Mouse (Mus musculus): ENCODE results near the gene Acbd4. TPM values are rescaled to one million over a fixed set of nuclear protein-coding genes. Genes with fewer than 3 reads are reported as not detected.

Acbd4 gene
- total and polyA plus RNA-seq, 2 experiments from 2014 or later: 16.3 to 21.6 TPM

GRCm38 (mm10) chr11:103074796-103075323 lies 26.6 kb upstream of the Acbd4 start:
- Histone ChIP-seq H3K4me2 (ENCODE audit: low read depth, low read length) (peak overlapping the region; percentile 44; the same call in 1 of the 2 replicates), H3K27me3 (ENCODE audit: control insufficient read depth, insufficient read depth, low read length) (no peaks in the 10 kb centered on the region), H3K9me3 (replicated peaks; ENCODE audit: control insufficient read depth, low read length) (no peaks in the 10 kb centered on the region), H3K4me1 (ENCODE audit: control insufficient read depth, insufficient read depth) (no peaks in the 10 kb centered on the region), H3K4me3 (ENCODE audit: low read depth, low read length) (peak overlapping the region; percentile 15), H3K36me3 (replicated peaks; ENCODE audit: control insufficient read depth, insufficient read depth, low read length) (peaks cover 68% of the 10 kb centered on the region), H3K9ac (replicated peaks; ENCODE audit: low read depth, low read length) (0 out of 2 replicates have a peak overlapping the region, but pooled peaks have one; percentile 30), H3K27ac (ENCODE audit: low read depth) (no peak overlapping the region)
- 43% methylated on average over 10 of the region's 10 CpGs for WGBS
- ATAC-seq (ENCODE audit: insufficient read depth, low read depth) (no peak), DNase-seq (ENCODE audit: low spot score) (no peak)
- TF ChIP-seq CTCF (IDR thresholded peaks at IDR 0.05; ENCODE audit: low read depth): no peak
- TF ChIP-seq EP300 (IDR thresholded peaks at IDR 0.05; ENCODE audit: low read depth): no peak

GRCm38 (mm10) chr11:103076010-103076409 lies 25.5 kb upstream of the Acbd4 start:
- Histone ChIP-seq H3K36me3 (replicated peaks; ENCODE audit: control insufficient read depth, insufficient read depth, low read length) (peaks cover 58% of the 10 kb centered on the region), H3K4me1 (ENCODE audit: control insufficient read depth, insufficient read depth) (peaks cover 6% of the 10 kb centered on the region), H3K27ac (ENCODE audit: low read depth) (no peak overlapping the region), H3K9me3 (replicated peaks; ENCODE audit: control insufficient read depth, low read length) (no peaks in the 10 kb centered on the region), H3K27me3 (ENCODE audit: control insufficient read depth, insufficient read depth, low read length) (0 out of 2 replicates have a peak, but pooled peaks cover 3% of the 10 kb centered on the region), H3K4me3 (ENCODE audit: low read depth, low read length) (no peak overlapping the region), H3K9ac (replicated peaks; ENCODE audit: low read depth, low read length) (no peak overlapping the region), H3K4me2 (ENCODE audit: low read depth, low read length) (no peak overlapping the region)
- ATAC-seq (ENCODE audit: insufficient read depth, low read depth) (peak; percentile 42), DNase-seq (ENCODE audit: low spot score) (peak; percentile 60)
- WGBS: 75% methylated on average over 7 of the region's 7 CpGs
- TF ChIP-seq EP300 (IDR thresholded peaks at IDR 0.05; ENCODE audit: low read depth) (no peak), CTCF (IDR thresholded peaks at IDR 0.05; ENCODE audit: low read depth) (no peak)

- TF ChIP-seq CTCF (IDR thresholded peaks at IDR 0.05; ENCODE audit: low read depth) (no peak), EP300 (IDR thresholded peaks at IDR 0.05; ENCODE audit: low read depth) (no peak)
Observed at GRCm38 (mm10) chr11:103076581-103076980, 24.9 kb upstream of the Acbd4 start.

GRCm38 (mm10) chr11:103078131-103078530 lies 23.4 kb upstream of the Acbd4 start:
- H3K4me1 ChIP-seq (ENCODE audit: control insufficient read depth, insufficient read depth): peaks cover 10% of the 10 kb centered on the region
- peaks cover 40% of the 10 kb centered on the region for H3K36me3 ChIP-seq (replicated peaks; ENCODE audit: control insufficient read depth, insufficient read depth, low read length)
- H3K27me3 ChIP-seq (ENCODE audit: control insufficient read depth, insufficient read depth, low read length): 0 out of 2 replicates have a peak, but pooled peaks cover 3% of the 10 kb centered on the region
- DNase-seq (ENCODE audit: low spot score) (no peak), ATAC-seq (ENCODE audit: insufficient read depth, low read depth) (no peak)
- TF ChIP-seq EP300 (IDR thresholded peaks at IDR 0.05; ENCODE audit: low read depth) (no peak), CTCF (IDR thresholded peaks at IDR 0.05; ENCODE audit: low read depth) (no peak)
- H3K4me2 ChIP-seq (ENCODE audit: low read depth, low read length): no peak overlapping the region
- H3K9ac ChIP-seq (replicated peaks; ENCODE audit: low read depth, low read length): no peak overlapping the region
- no peak overlapping the region for H3K27ac ChIP-seq (ENCODE audit: low read depth)
- 75% methylated on average over 11 of the region's 11 CpGs for WGBS
- H3K9me3 ChIP-seq (replicated peaks; ENCODE audit: control insufficient read depth, low read length): no peaks in the 10 kb centered on the region
- no peak overlapping the region for H3K4me3 ChIP-seq (ENCODE audit: low read depth, low read length)

More at GRCm38 (mm10) chr11:103076581-103076980, 24.9 kb upstream of the Acbd4 start:
- H3K9me3 ChIP-seq (replicated peaks; ENCODE audit: control insufficient read depth, low read length): no peaks in the 10 kb centered on the region
- H3K4me3 ChIP-seq (ENCODE audit: low read depth, low read length): no peak overlapping the region
- no peak overlapping the region for H3K9ac ChIP-seq (replicated peaks; ENCODE audit: low read depth, low read length)
- no peak overlapping the region for H3K27ac ChIP-seq (ENCODE audit: low read depth)
- DNase-seq (ENCODE audit: low spot score): no peak
- H3K27me3 ChIP-seq (ENCODE audit: control insufficient read depth, insufficient read depth, low read length): 0 out of 2 replicates have a peak, but pooled peaks cover 3% of the 10 kb centered on the region
- peaks cover 10% of the 10 kb centered on the region for H3K4me1 ChIP-seq (ENCODE audit: control insufficient read depth, insufficient read depth)
- H3K36me3 ChIP-seq (replicated peaks; ENCODE audit: control insufficient read depth, insufficient read depth, low read length): peaks cover 53% of the 10 kb centered on the region
- 87% methylated on average over 8 of the region's 8 CpGs for WGBS
- no peak overlapping the region for H3K4me2 ChIP-seq (ENCODE audit: low read depth, low read length)
- no peak for ATAC-seq (ENCODE audit: insufficient read depth, low read depth)

- Histone ChIP-seq H3K9me3 (replicated peaks; ENCODE audit: control insufficient read depth, low read length) (no peaks in the 10 kb centered on the region), H3K4me1 (ENCODE audit: control insufficient read depth, insufficient read depth) (peaks cover 10% of the 10 kb centered on the region), H3K9ac (replicated peaks; ENCODE audit: low read depth, low read length) (no peak overlapping the region; the same call in 1 of the 2 replicates), H3K4me3 (ENCODE audit: low read depth, low read length) (peak overlapping the region; percentile 25), H3K27ac (ENCODE audit: low read depth) (no peak overlapping the region), H3K4me2 (ENCODE audit: low read depth, low read length) (peak overlapping the region; percentile 45), H3K36me3 (replicated peaks; ENCODE audit: control insufficient read depth, insufficient read depth, low read length) (peaks cover 35% of the 10 kb centered on the region), H3K27me3 (ENCODE audit: control insufficient read depth, insufficient read depth, low read length) (0 out of 2 replicates have a peak, but pooled peaks cover 3% of the 10 kb centered on the region)
- 16% methylated on average over 42 of the region's 43 CpGs for WGBS
- ATAC-seq (ENCODE audit: insufficient read depth, low read depth): peak; percentile 55; the same call in 1 of the 2 replicates
- TF ChIP-seq EP300 (IDR thresholded peaks at IDR 0.05; ENCODE audit: low read depth) (no peak), CTCF (IDR thresholded peaks at IDR 0.05; ENCODE audit: low read depth) (peak; percentile 34)
- DNase-seq (ENCODE audit: low spot score): no peak
Observed at GRCm38 (mm10) chr11:103080323-103081091, 21.0 kb upstream of the Acbd4 start.

Data from heart, postnatal 0 days (tissue).